Mouse (Mus musculus) embryo, embryonic 9.5 days (tissue): ENCODE measurements around the gene Gpr171.
"Not testable (repeated sequence)": the region's sequence is repeated elsewhere in the genome, so short reads cannot be mapped to it uniquely, and the experiment has no call there.

Source experiments
- DNase-seq: peaks from one replicate; pipeline ENCODE4 v3.0.0-alpha.2; 2017; ENCODE audit errors: extremely low spot score

Gpr171 gene

DNA sequence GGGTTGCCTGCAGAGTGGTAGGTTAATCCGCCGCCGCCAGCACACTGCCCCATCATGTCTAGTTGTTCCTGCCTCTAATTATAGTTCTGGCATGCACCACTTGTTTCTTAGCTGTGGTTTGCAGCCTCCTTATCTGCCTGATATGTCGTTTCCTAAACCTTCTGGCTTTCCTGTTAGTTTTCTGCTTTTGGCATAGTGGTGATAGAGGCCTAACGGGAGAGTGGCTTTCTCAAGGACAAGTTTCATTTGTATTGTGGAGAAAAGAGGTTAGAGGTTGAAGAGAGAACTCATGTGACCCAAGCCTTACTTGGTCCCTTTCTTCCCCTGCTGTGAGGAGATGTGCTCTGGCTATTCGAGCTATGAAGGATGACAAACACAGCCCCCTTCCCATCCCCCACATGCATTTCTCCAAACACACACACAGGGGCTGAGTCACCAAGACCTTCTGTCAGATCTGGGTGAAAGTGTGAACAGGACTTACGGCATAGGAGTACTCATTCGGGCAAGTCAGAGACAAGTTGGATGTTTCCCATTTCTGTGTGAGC is 12.4 kb upstream of the Gpr171 start:
- no peak for DNase-seq

DNA sequence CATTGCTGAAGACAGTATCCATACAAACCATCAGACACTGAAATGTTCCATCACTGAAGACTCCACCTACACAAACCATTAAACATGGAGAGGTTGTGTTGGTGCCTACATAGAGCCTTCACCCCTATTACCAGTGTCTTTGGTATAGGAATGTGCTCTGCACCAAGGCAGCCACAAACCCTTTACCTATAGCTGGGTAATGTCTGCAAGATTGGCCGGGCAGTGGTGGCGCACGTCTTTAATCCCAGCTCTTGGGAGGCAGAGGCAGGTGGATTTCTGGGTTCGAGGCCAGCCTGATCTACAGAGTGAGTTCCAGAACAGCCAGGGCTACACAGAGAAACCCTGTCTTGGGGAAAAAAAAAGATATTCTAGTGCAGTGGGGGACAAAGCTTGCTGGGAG is 11.7 kb upstream of the Gpr171 start:
- DNase-seq, result not testable (repeated sequence)

DNA sequence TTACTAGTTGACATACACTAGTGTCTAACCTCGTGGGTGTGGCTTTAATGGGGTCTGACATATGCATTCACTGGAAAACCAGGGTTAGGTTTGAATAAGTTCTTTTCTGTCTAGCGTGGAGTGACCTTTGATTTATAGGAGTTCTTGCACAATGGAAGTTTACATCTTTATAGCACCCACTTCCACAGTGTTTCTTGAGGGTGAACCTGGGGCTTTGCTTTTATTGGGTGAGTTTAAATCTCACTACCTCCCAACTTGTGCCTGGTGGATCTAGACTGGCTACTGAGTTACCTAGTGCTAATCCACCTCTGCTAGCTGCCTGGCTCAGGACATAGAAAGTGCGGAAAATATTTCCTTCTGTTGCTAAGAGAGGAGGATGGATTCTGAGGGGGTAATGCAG is 10.3 kb upstream of the Gpr171 start:
- DNase-seq, result no peak

GRCm38 (mm10) chr3:59109834-59110233 is 8.2 kb upstream of the Gpr171 start:
- DNase-seq, result not testable (repeated sequence)

DNA sequence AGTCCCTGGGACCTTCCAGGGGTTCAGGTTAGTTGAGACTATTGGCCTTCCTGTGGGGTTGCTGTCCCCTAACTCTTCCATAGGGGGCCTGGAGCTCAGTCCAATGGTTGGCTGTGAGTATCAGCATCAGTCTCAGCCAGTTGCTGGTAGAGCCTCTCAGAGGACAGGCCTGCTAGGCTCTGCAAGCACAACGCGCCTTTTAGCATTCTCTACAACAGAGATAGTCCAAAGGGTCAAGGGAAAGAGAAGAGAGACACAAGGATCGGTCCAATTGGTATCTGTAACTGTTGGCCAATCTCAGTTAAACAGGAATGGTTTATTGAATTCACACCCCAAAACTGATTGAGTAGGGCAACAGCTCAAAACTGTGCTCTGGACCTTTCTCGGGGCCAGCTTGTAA is 5.8 kb upstream of the Gpr171 start:
- no peak for DNase-seq

- DNase-seq, result no peak
Measured at GRCm38 (mm10) chr3:59104462-59104861, 2.8 kb upstream of the Gpr171 start.

DNA sequence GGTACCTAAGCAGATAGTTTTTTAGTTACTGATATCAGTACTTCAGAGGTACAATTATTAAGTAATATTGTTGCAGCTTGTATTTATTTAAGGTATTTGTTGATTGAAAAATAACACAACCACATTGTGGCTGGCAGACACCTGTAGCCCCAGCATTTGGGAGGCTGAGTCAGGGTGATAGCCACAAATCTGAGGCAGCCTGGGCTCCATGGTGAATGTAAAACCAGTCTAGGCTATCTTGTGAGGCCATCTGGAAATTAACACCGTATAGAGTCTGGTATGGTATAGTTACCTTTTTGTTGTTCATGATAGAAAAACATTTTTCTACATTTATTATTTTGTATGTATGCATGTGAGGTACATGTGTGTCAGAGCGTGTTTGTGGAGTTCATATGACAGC is 525 bp upstream of the Gpr171 start:
- no peak for DNase-seq

DNA sequence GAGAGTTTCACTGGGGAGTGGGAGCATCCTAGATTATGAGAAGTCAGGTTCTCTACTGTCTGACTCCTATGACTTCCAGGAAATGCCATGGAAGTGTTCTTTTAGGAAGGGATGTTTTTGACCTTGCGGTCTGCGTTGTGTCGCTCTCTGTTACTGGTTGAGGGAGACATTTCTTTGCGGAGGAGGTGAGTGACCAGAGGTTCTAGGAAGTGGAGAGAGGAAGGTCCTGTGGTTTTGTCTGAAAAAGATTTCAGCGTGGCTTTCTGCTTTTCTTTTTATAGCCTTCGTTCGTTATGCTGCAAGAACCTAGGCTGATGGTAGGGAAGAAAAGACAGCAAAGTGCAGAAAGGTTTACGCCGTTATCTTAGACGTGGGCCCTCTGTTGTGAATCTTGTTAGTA is 3.1 kb downstream of the Gpr171 start:
- no peak for DNase-seq

GRCm38 (mm10) chr3:59097421-59097820 is 4.2 kb downstream of the Gpr171 start:
- DNase-seq, result no peak

GRCm38 (mm10) chr3:59092702-59093101 is 8.9 kb downstream of the Gpr171 start:
- no peak for DNase-seq

- DNase-seq, result no peak
Measured at GRCm38 (mm10) chr3:59080919-59081318, 20.7 kb downstream of the Gpr171 start.

DNA sequence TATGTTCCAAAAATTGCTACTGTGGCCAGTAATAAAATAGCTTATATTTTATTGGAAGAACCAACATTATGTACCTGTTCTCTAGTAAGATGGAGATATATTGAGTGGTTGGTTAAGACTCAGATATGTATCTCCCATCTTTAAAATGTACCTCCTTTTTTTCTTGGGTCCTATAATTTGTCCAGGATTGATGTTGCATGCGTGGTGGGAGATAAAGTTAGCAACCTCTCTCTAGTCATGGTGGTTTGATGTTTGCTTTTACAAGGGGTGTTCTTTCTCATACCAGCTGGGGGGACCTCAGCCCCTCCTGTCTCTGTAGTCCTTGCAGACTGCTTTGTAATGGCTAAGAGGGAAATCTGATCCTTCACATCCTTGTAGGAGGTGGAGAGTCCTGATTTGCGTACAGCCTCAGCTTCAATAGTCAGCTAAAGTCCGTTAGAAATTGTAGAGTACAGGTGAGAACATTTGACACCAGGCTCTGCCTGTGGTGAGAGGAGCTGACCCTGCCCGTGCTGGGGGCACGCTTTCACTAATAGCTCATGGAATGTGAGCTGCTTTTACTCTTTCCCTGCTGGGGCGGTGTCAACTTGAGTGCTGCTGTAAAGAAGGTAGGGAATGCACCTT is 21.2 kb downstream of the Gpr171 start:
- peak; percentile 17 for DNase-seq

- peak; percentile 58 for DNase-seq
Measured at GRCm38 (mm10) chr3:59079327-59079726, 22.3 kb downstream of the Gpr171 start.

DNA sequence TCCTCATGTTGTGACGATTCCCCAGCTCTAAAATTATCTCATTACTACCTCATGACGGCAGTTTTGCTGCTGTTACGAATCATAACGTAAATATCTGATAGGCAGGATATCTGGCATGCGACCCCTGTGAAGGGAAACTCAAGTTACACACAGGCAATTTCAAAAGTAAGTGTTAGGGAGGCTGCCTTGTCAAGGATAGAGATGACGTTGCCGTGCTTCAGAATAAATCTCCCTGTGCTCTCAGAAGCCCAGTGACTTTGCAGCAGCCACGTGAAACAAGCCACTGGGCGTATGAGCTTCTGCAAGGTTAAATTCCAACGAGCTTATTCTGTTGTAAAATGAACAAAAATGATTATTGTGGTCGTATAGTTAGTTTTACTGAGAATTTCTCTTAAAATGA is 23.0 kb downstream of the Gpr171 start:
- no peak for DNase-seq

GRCm38 (mm10) chr3:59077278-59077677 is 24.3 kb downstream of the Gpr171 start:
- no peak for DNase-seq

DNA sequence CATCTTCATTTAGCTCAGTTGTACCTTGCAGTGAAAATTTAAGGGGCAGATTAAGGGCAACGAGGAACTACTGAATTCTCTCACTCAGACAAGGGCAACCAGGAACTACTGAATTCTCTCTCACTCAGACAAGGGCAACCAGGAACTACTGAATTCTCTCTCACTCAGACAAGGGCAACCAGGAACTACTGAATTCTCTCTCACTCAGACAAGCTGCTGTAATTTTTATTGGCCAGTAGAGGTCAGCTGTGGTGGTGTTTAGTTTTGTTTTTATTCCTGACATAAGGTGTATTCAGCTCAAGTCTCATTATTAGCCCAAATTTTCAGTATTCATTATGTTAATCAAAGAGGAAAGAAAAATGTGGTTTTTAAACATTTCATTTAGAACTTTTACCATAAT is 32.5 kb downstream of the Gpr171 start:
- not testable (repeated sequence) for DNase-seq

DNA sequence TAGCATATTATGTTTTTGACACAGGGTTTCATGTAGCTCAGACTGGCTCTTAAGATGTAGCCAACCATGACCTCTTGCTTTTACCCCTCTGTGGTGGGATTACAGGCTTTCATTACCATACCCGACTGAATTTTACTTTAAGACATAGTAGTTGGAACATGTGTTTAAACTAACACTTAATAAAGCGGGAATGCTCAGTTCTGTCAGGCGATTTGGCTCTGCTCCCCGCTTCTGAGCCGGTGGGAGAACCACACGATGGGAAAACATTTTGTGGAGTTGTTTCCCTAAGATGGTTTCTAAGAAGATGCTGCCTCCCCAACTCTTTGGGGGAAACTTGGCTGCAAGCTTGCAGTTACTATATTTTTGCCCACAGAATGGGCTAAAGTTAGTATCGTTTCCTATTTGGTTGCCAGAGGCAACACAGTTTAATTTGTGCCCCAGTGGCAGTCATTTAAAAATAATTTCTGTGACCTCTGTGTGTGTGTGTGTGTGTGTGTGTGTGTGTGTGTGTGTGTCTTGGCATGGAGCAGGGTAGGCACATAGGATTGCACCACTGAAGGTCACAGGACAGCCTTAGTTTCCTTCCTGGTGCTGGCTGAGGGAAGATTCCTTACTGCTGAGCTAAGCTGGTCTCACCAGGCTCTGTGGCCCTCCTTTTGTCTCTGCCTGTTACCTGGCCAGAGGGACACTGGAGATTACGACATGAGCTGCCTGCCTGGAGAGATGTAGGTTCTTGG is 34.9 kb downstream of the Gpr171 start:
- no peak for DNase-seq

GRCm38 (mm10) chr3:59065937-59066336 is 35.7 kb downstream of the Gpr171 start:
- DNase-seq, result no peak

GRCm38 (mm10) chr3:59063431-59063830 is 38.2 kb downstream of the Gpr171 start:
- no peak for DNase-seq

- DNase-seq, result no peak
Measured at GRCm38 (mm10) chr3:59062141-59062540, 39.5 kb downstream of the Gpr171 start.

DNA sequence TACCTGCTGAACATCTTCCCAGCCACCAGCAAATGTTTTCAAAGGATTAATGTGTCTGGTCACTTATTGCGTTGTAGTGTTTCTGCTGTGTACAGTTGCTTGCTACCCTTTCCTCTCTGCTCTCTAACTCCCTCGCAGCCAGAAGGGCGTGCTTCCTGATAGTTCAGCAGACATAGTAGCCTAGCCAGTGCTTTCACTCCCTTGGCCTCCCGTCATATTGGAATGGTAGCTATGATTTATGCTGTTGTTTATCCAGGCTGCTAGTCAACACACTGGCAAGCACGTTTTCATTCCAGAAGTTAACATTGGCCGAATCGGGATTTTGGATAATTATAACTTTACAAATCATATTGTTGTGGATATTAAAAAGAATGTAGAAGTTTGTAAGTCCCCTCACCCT is 41.5 kb downstream of the Gpr171 start:
- no peak for DNase-seq

DNA sequence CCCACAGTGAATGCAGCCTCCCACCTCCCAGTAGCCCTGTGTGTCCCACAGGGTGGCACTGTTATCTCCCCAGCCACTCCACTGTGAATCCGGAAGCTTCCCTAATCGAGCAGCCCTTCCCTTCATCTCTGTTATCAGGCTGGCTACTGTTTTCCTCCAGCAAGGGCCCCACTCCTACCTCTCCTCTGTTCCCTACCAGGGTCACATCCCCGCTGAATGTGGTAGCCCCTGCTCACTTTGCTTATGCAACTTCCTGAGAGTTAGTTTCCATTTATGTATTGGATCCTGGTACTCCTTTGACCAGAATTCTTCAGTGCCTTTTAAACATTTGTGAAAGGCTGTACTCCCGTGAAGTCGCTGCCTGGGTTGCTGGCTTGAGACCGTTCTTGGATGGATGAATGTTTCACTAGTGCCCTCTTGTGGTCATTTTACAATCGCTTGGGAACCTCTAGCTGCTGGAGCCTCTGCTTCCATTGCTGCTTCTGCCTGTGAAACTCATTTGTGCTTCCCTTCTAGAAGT is 42.5 kb downstream of the Gpr171 start:
- peak; percentile 74 for DNase-seq
